Mouse (Mus musculus): ENCODE measurements around the gene Whrn. TPM values are rescaled to one million over a fixed set of nuclear protein-coding genes. Genes with fewer than 3 reads are reported as not detected.

The Whrn gene
- polyA plus RNA-seq, 1 experiment from 2014 or later, result 4.7 TPM

- Histone ChIP-seq H3K4me3 (ENCODE audit: low read depth, low read length) (no peak overlapping the region), H3K4me2 (no peak overlapping the region), H3K9me3 (replicated peaks; ENCODE audit: control insufficient read depth, low read length) (no peaks in the 10 kb centered on the region), H3K27me3 (ENCODE audit: control insufficient read depth, insufficient read depth, low read length) (no peaks in the 10 kb centered on the region), H3K36me3 (ENCODE audit: control insufficient read depth, insufficient read depth, low read length) (0 out of 2 replicates have a peak, but pooled peaks cover 2% of the 10 kb centered on the region), H3K4me1 (ENCODE audit: control insufficient read depth, insufficient read depth, low read length) (no peaks in the 10 kb centered on the region), H3K27ac (ENCODE audit: low read depth, low read length) (no peak overlapping the region), H3K9ac (ENCODE audit: low read depth, low read length) (no peak overlapping the region)
- no peak; the same call in 1 of the 2 replicates for ATAC-seq (replicated peaks; ENCODE audit: insufficient number of reproducible peaks, low FRiP score, low TSS enrichment)
- WGBS (ENCODE audit: insufficient replicate concordance), result 12% methylated on average over 4 of the region's 4 CpGs
Observed at GRCm38 (mm10) chr4:63368577-63368976, 127.2 kb downstream of the Whrn start.

Other genes with a start within 250 kb of the Whrn start
- not detected in 2 replicates for gene Orm1, start 151.4 kb downstream of the Whrn start, polyA plus RNA-seq (2014; fragmentation: Nextera tagmentation; extraction: Ambion mirVana)
- not detected in 2 replicates for gene Orm3, start 139.8 kb downstream of the Whrn start, polyA plus RNA-seq (2014; fragmentation: Nextera tagmentation; extraction: Ambion mirVana)
- not detected in 2 replicates for gene Orm2, start 133.5 kb downstream of the Whrn start, polyA plus RNA-seq (2014; fragmentation: Nextera tagmentation; extraction: Ambion mirVana)
- gene Akna, start 92.6 kb downstream of the Whrn start, polyA plus RNA-seq (2014; fragmentation: Nextera tagmentation; extraction: Ambion mirVana), result 3.1 and 3.2 TPM in 2 replicates
- gene Atp6v1g1, start 48.8 kb upstream of the Whrn start, polyA plus RNA-seq (2014; fragmentation: Nextera tagmentation; extraction: Ambion mirVana), result 213 and 221 TPM in 2 replicates
- 5.5 and 5.8 TPM in 2 replicates for gene Tmem268, start 62.8 kb upstream of the Whrn start, polyA plus RNA-seq (2014; fragmentation: Nextera tagmentation; extraction: Ambion mirVana)
- gene Gm11213, start 109.3 kb upstream of the Whrn start, polyA plus RNA-seq (2014; fragmentation: Nextera tagmentation; extraction: Ambion mirVana), result not detected in 2 replicates
- gene Tex48, start 126.4 kb upstream of the Whrn start, polyA plus RNA-seq (2014; fragmentation: Nextera tagmentation; extraction: Ambion mirVana), result not detected in 2 replicates
- gene Gm11214, start 167.4 kb upstream of the Whrn start, polyA plus RNA-seq (2014; fragmentation: Nextera tagmentation; extraction: Ambion mirVana), result not detected in 2 replicates
- gene Tnfsf15, start 249.1 kb upstream of the Whrn start, polyA plus RNA-seq (2014; fragmentation: Nextera tagmentation; extraction: Ambion mirVana), result 0.04 TPM in 1 of 2 replicates, not detected in the other

All from heart, embryonic 11.5 days (tissue).